Mouse (Mus musculus): Measurements from ENCODE around the gene Serinc4. TPM values are rescaled to one million over a fixed set of nuclear protein-coding genes. Genes with fewer than 3 reads are reported as not detected.
"Not testable (repeated sequence)": the region's sequence is repeated elsewhere in the genome, so short reads cannot be mapped to it uniquely, and the experiment has no call there.

Serinc4 gene
- under 1 TPM in 3 of 4 experiments, not detected in 1; 0.25 to 0.74 (median 0.36) TPM for total RNA-seq (2022)

GRCm38 (mm10) chr2:121456692-121457642 is at the start of gene Serinc4:
Serinc4 (minus strand) TSS chr2:121456781.
- DNase-seq (ENCODE audit: low spot score in 2 of 2) = peak; percentile 57 to 78

GRCm38 (mm10) chr2:121501550-121501949 is 45.0 kb upstream of the Serinc4 start:
- not testable (repeated sequence) for DNase-seq (ENCODE audit: low spot score in 2 of 2)

DNA sequence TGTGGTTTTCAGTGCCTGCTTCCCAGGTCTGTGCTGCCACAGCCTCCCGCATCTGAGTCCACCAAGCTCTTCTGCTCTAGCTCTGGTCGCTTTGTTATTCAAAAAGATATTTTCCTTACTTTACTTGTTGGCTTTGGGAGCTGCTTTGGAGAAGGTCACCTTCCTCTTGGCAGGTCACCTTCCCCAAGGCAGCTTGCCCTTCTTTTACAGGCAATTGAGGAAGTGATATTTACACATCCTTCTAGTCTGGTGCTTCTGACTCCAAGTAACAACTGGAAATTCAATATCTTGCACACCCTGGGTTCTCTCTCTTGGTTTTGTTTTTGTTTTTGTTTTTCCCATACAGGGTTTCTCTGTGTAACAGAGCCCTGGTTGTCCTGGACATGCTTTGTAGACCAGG is 27.8 kb upstream of the Serinc4 start:
- DNase-seq (ENCODE audit: low spot score in 2 of 2) = not testable (repeated sequence)

DNA sequence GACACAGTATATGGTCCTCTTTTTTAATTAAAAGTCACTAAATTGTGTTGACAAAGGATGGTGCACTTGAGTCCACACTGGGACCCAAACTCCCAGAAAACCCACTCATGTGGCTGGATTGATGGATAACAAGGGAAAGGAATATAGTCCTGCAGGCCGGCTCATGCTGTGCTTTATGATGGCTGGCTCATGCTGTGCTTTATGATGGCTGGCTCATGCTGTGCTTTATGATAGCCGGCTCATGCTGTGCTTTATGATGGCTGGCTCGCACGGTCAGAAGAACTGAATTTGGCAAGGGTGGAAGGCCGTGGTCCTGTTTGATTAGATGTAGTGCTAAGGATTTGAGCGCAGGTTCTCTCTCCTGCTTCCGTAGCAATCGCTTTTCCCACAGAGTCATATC is 27.0 kb upstream of the Serinc4 start:
- DNase-seq (ENCODE audit: low spot score in 2 of 2) = no peak

DNA sequence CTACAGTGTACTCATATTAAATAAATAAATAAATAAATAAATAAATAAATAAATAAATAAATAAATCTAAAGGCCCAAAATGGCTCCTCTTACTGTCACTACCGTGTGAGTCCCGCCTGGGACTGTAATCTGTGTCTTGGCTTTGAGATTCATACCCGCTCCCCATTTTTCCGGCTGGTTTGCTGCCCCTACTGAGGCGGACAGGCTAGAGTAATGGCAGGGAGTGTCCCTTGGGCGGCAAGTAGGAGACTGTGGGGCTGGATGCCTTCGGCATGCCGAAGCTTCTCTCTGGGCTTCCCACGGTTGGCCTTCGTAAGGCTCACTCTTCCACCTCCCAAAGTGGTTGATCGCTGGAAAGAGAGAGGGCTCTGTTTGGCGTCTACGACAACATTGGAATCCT is 24.3 kb upstream of the Serinc4 start:
- not testable (repeated sequence) for DNase-seq (ENCODE audit: low spot score in 2 of 2)

- no peak for DNase-seq (ENCODE audit: low spot score in 2 of 2)
Measured at GRCm38 (mm10) chr2:121480498-121480897, 23.9 kb upstream of the Serinc4 start.

DNA sequence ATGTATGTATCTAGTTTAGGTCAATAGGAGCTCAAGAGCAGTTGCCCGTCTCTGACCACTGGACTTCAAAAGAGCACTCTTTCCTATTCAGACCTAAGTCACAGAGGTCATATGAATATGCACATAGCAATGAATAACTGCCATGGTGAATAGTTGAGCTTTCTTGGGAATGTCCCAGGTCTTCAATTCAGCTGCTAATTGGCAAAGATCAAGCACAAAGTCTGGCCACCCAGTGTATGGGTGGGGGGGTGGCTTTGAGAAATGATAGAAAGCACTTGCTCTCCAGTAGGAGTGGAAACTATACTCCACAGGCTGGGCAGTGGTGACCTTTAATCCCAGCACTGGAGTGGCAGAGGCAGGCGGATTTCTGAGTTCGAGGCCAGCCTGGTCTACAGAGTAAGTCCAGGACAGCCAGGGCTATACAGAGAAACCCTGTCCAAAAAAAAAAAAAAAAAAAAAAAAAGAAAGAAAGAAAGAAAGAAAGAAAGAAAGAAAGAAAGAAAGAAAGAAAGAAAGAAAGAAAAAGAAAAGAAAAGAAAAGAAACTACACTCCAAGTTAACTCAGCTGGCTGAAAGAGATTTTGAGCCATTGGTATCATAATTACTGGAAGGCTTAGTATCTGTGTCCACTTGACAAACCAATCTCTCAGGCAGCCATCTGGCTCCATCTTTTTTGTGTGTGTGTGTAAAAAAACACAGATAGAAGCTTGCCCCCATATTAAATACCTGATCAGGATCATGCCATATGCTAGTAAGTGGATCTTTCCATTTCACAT is 21.1 kb upstream of the Serinc4 start:
- DNase-seq (ENCODE audit: low spot score in 2 of 2) = no peak

DNA sequence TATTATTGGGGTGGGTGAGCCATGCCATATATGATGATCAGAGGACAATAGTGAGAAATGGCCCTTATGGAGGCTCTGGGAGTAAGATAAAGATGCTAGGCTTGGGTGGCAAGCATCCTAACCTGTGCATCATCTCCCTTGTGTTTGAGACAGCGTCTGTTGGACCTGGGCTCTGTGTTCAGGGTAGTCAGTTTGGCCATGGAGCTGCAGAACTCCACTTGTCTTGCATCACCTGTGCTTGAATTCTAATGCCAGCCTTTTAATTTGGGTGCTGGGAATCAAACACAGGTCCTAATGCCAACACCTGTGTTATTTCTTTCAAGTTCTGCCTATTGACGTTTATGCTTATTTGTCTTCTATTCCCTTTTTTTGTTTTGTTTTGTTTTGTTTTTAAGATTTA is 18.7 kb upstream of the Serinc4 start:
- not testable (repeated sequence) for DNase-seq (ENCODE audit: low spot score in 2 of 2)

DNA sequence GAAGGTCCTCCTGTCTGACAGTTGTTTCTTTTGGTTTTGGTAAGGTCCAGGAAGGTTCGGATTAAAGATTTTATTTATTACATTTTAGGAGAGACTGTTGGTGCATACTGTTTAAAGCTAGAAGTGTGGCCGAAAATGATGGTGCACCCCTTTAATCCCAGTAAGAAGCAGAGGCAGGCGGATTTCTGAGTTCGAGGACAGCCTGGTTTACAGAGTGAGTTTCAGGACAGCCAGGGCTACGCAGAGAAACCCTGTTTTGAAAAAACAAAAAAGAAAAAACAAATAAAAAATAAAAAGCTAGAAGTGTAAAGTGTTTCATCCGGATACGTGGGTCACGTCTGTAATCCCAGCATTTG is 17.6 kb upstream of the Serinc4 start:
- no peak for DNase-seq (ENCODE audit: low spot score in 2 of 2)

DNA sequence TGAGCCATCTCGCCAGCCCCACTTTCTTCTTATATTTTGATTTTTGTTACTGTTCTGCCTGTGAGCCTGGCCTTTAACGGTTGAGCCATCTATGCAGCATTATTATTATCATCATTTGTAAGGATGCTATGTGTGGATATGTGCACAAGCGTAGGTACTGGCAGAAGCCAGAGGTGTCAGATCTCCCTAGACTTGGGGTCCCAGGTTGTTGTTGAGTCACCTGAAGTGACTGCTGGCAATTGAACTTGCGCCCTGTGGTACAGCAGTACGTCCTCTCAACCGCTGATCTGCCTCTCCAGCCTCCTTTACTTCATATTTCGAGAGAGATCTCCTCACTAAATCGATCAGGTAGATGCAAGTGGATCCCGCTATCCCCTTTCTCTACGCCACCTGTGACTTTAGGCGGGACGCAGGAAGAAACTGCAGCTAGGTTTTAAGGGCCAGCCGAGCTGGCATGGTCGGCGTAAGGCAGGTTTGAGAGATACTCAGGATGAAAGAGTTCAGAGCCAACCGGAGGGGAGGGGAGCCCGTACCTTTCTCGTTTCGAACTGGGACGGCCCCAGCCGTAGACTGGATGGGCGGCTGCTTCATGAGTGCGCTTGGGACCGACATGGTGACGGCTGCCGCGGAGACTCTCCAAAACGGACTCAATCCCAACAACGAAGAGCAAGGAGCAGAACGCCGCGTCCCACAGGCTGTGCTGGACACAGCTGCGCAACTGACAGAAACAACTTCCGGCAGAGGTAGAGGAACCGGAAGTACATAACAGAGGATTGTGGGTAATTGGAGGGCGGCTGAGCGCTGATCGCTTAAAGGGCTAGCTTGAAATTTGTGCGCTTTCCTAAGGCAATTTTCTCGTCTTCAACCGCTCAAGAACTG is 17.0 kb upstream of the Serinc4 start, which contains the start of gene Mfap1b:
Mfap1b (minus strand) TSS at position 767 of the 879 bp plus-strand sequence.
- peak; percentile 77 to 82 for DNase-seq (ENCODE audit: low spot score in 2 of 2)

GRCm38 (mm10) chr2:121472783-121473182 is 16.2 kb upstream of the Serinc4 start:
- not testable (repeated sequence) for DNase-seq (ENCODE audit: low spot score in 2 of 2)

DNA sequence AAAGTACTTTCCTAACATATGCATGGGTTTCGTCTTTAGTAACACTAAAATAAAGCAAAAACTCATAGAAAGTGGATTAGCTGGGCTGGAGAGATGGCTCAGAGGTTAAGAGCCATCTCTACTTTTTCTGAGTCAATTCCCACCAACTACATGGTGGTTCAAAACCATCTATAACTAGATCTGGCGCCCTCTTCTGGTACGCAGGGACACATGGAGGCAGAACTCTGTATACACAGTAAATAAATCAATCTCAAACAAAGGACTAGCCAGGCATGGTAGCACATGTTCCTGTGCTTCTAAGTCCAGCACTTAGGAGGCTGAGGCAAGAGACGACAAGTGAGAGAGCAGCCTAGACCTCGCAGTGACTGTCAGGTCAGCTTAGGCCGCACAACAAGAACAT is 12.4 kb upstream of the Serinc4 start:
- DNase-seq (ENCODE audit: low spot score in 2 of 2) = not testable (repeated sequence)

GRCm38 (mm10) chr2:121460071-121460470 is 3.5 kb upstream of the Serinc4 start:
- DNase-seq (ENCODE audit: low spot score in 2 of 2) = no peak

DNA sequence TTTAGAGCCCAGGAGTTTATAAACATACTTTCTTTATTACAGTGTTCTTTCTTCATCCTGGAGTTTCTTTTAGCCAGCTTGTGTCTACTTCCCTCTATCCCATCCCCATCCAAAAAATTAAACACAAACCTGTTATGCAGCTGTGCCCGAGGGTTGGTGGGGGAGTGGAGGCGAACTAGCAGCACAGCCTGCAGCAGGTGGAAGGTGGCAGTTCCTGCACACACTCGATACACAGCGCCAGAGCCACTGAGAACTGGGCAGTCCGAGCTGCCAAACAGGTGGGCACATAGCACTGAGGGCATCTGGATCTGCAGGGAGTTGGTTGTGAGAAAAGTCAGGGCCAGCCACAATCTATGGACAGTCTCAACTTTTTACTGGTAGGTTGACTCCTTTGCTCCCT is 1.0 kb downstream of the Serinc4 start:
- DNase-seq (ENCODE audit: low spot score in 2 of 2) = no peak

GRCm38 (mm10) chr2:121453917-121454316 is 2.7 kb downstream of the Serinc4 start:
- no peak for DNase-seq (ENCODE audit: low spot score in 2 of 2)

GRCm38 (mm10) chr2:121452990-121453389 is 3.6 kb downstream of the Serinc4 start, which contains the start of gene Hypk:
Hypk (plus strand) TSS chr2:121453290.
- no peak for DNase-seq (ENCODE audit: low spot score in 2 of 2)

GRCm38 (mm10) chr2:121452361-121452760 is 4.2 kb downstream of the Serinc4 start:
- no peak for DNase-seq (ENCODE audit: low spot score in 2 of 2)

DNA sequence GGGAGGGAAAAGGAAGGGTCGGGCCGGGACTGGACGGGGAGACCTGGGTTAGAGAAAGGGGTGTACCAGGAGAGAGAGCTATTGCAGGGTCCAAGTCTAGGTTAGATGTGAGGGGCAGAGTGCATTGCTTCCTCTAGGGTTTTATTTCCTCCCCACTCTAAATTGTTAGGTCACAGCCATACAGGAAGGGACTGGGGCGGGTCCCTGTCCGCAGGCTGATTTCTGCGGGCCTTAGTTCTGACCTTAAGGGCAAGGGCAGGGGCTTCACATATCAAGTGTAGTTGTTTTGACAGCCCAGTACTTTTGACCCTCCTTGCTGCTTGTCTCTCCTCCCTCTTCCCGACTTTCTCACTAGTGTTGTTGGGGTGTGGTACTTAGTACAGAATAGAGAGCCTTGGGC is 6.5 kb downstream of the Serinc4 start:
- no peak for DNase-seq (ENCODE audit: low spot score in 2 of 2)

- no peak for DNase-seq (ENCODE audit: low spot score in 2 of 2)
Measured at GRCm38 (mm10) chr2:121449545-121450011, 7.0 kb downstream of the Serinc4 start.

DNA sequence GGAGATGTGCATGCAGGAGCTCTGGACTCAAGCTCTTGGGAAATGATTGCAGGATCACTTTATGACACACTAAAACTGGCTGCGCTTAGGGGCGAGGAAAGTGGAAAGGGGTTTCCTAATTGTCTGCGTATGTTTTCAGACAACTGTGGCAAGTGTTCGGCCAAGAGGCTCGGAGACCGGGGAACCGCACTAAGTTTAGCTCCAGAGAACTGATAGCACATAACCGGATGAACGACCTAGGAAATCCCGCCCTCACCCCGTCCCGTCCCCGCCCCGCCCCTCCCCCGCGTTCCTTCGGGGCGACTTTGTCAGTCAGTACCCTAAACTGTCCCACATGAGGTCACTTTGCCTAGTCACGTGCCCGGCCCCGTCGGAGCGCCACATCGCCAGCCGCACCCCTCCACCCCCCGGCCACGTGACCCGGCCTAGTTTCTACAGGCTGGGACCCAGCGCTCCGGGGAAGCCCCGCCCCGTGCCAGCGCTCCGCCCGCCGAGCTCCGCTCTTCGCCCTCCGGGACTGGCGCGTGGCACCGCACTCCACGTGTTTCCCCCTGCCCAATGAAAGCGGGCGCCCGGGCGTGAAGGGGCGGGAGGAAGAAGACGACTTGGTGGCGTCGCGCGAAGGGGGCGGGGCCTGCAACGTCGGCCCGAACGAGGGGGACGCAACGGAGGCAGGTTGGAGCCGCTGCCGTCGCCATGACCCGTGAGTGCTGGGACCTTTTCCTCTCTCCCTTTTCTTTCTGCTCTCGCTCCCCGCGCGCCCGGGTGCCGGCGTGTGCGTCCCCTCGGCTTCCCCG is 7.6 kb downstream of the Serinc4 start, which contains the start of gene Serf2:
Serf2 (plus strand) TSS at position 457 of the 797 bp plus-strand sequence.
- peak; percentile 98 to 99 for DNase-seq (ENCODE audit: low spot score in 2 of 2)

Data from layer of hippocampus, adult 8-10 months (tissue).